Mouse (Mus musculus): Measurements from ENCODE around the gene Vwa1. TPM values are rescaled to one million over a fixed set of nuclear protein-coding genes. Genes with fewer than 3 reads are reported as not detected.
"Not testable (repeated sequence)": the region's sequence is repeated elsewhere in the genome, so short reads cannot be mapped to it uniquely, and the experiment has no call there.

The Vwa1 gene
- polyA plus RNA-seq, 1 experiment: 21.8 TPM

DNA sequence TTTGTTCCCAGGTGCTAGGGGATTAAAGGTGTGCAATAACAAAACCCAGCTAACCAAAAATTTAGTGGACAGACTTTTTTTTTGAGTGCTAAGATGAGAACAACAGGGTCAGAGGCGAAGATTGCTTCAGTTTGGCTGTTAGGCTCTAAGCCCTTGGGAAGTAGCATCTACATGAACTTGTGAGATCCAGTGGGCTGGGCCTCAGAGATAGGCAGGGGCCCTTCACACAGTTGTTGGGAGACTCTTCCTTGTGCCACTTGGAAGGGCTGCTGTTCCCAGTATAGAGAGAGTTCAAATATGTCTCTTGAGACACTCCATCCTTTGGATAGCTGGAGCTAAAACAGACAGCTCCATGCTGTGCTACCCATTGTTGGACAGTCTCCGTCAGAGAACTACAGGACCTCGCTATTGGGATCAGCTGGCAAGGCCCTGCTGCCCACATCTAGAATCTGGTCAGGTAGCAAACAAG lies 15.6 kb upstream of the Vwa1 start, which contains the start of gene Ankrd65:
TSS of gene Ankrd65 (plus strand) at position 419 of the 469 bp plus-strand sequence.
- Histone ChIP-seq H3K27ac (ENCODE audit: insufficient read depth, low read depth, low read length) (peak within 1 kb of the TSS; percentile 79), H3K4me1 (ENCODE audit: control insufficient read depth, insufficient read depth, low read length) (peaks cover 12% of the 10 kb centered on the region; the same call in 1 of the 2 replicates), H3K27me3 (replicated peaks; ENCODE audit: control insufficient read depth, insufficient read depth, low read length) (no peaks in the 10 kb centered on the region), H3K36me3 (ENCODE audit: control insufficient read depth, insufficient read depth, low read length) (no peaks in the 10 kb centered on the region), H3K4me3 (ENCODE audit: insufficient read depth, low read depth, low read length) (peak within 1 kb of the TSS; percentile 36; the same call in 1 of the 2 replicates)
- DNase-seq: no peak
- TF ChIP-seq POLR2A (IDR thresholded peaks at IDR 0.05; ENCODE audit: low read depth, low read length): no peak
- no peak for TF ChIP-seq CTCF (conservative IDR thresholded peaks at IDR 0.05; ENCODE audit: insufficient read depth, insufficient read length, low read depth, low read length)
- WGBS: 69% methylated on average over 3 of the region's 3 CpGs

DNA sequence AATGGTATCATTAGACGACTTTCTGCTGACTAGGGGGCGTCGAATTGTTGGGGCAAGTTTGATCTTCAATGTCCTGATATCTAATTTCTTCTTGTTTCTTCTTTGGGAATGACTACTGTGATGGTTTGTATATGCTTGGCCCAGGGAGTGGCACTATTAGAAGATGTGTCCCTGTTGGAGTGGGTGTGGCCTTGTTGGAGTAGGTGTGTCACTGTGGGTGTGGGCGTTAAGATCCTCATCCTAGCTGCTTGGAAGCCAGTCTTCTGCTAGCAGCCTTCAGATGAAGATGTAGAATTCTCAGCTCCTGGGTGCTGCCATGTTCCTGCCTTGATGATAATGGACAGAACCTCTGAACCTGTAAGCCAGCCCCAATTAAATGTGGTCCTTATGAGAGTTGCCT lies 14.3 kb upstream of the Vwa1 start:
- not testable (repeated sequence) for H3K27me3 ChIP-seq (replicated peaks; ENCODE audit: control insufficient read depth, insufficient read depth, low read length); H3K27ac ChIP-seq (ENCODE audit: insufficient read depth, low read depth, low read length); DNase-seq; H3K36me3 ChIP-seq (ENCODE audit: control insufficient read depth, insufficient read depth, low read length); H3K4me3 ChIP-seq (ENCODE audit: insufficient read depth, low read depth, low read length)
- 87% methylated on average over 4 of the region's 4 CpGs for WGBS
- peaks cover 15% of the 10 kb centered on the region; the same call in 1 of the 2 replicates for H3K4me1 ChIP-seq (ENCODE audit: control insufficient read depth, insufficient read depth, low read length)

DNA sequence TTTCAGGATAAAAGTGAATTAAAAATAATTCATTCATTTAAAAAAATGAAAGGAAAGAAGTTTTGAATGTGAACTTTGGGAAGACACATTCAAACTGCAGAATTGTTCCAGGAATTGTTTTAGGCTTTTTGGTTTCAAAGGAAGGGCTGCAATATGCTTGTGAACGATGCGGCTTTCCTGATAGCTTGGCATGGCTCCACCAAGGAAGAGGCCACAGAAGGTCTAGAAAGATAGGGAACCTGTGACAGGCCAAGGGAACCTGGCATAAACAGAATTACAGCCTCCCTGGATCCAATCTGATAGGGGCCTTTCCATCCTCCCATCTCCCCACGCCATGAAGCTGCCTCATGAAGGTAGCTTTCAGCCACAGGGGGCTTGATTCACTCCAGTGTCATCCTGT lies 13.8 kb upstream of the Vwa1 start:
- TF ChIP-seq CTCF (conservative IDR thresholded peaks at IDR 0.05; ENCODE audit: insufficient read depth, insufficient read length, low read depth, low read length) (no peak), POLR2A (IDR thresholded peaks at IDR 0.05; ENCODE audit: low read depth, low read length) (no peak)
- WGBS: 83% methylated on average over 3 of the region's 3 CpGs
- Histone ChIP-seq H3K36me3 (ENCODE audit: control insufficient read depth, insufficient read depth, low read length) (no peaks in the 10 kb centered on the region), H3K4me3 (ENCODE audit: insufficient read depth, low read depth, low read length) (no peak overlapping the region), H3K27ac (ENCODE audit: insufficient read depth, low read depth, low read length) (no peak overlapping the region), H3K4me1 (ENCODE audit: control insufficient read depth, insufficient read depth, low read length) (peaks cover 20% of the 10 kb centered on the region; the same call in 1 of the 2 replicates), H3K27me3 (replicated peaks; ENCODE audit: control insufficient read depth, insufficient read depth, low read length) (no peaks in the 10 kb centered on the region)
- no peak for DNase-seq

DNA sequence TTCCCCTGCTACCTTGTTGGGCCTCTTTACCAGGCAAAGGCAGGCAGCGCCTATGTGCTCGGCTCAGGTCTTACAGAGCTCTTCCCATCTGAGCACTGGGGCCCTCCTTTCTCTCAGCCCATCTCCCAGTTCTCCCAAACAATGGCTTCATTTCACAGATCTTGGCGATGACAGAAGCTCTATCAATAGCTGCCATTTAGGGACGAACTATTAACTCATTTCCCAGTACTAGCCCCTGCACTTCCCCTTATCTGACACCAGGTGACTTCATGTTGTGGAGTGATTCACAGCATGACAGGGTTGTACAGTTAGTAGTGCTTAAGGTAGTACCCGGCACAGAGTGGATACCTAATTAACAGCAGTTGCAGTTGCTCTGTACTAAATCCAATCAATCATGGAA lies 11.3 kb upstream of the Vwa1 start, which contains the start of gene Tmem88b:
TSS of gene Tmem88b (minus strand) at position 56 of the 400 bp plus-strand sequence.
- no peaks in the 10 kb centered on the region for H3K27me3 ChIP-seq (replicated peaks; ENCODE audit: control insufficient read depth, insufficient read depth, low read length)
- no peaks in the 10 kb centered on the region for H3K36me3 ChIP-seq (ENCODE audit: control insufficient read depth, insufficient read depth, low read length)
- WGBS: 84% methylated on average over 5 of the region's 5 CpGs
- no peak within 1 kb of the TSS; the same call in 1 of the 2 replicates for H3K27ac ChIP-seq (ENCODE audit: insufficient read depth, low read depth, low read length)
- DNase-seq: no peak
- H3K4me1 ChIP-seq (ENCODE audit: control insufficient read depth, insufficient read depth, low read length): peaks cover 14% of the 10 kb centered on the region; the same call in 1 of the 2 replicates
- H3K4me3 ChIP-seq (ENCODE audit: insufficient read depth, low read depth, low read length): no peak within 1 kb of the TSS
- TF ChIP-seq CTCF (conservative IDR thresholded peaks at IDR 0.05; ENCODE audit: insufficient read depth, insufficient read length, low read depth, low read length): no peak
- no peak for TF ChIP-seq POLR2A (IDR thresholded peaks at IDR 0.05; ENCODE audit: low read depth, low read length)

DNA sequence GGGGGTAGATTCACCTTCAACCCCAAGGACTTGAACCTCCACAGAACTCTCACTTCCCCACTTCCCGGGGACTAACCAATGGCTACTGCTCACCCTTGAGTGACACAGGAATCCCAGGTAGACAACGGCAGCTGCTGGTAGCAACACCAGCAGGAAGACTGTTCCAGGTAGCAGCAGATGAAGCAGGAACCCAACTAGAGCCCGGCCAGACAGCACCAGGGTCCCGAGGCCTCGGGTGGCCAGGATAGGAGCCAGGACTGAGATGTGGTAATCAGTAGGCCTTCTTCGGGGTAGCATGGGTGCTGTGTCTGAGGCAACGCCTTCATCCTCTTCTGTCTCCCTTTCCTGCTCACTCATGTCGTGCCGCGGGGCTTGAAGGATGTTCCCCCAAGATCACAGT lies 10.7 kb upstream of the Vwa1 start:
- no peaks in the 10 kb centered on the region for H3K27me3 ChIP-seq (replicated peaks; ENCODE audit: control insufficient read depth, insufficient read depth, low read length)
- DNase-seq: no peak
- no peaks in the 10 kb centered on the region for H3K36me3 ChIP-seq (ENCODE audit: control insufficient read depth, insufficient read depth, low read length)
- H3K4me3 ChIP-seq (ENCODE audit: insufficient read depth, low read depth, low read length): no peak overlapping the region
- no peak overlapping the region for H3K27ac ChIP-seq (ENCODE audit: insufficient read depth, low read depth, low read length)
- TF ChIP-seq POLR2A (IDR thresholded peaks at IDR 0.05; ENCODE audit: low read depth, low read length): no peak
- TF ChIP-seq CTCF (conservative IDR thresholded peaks at IDR 0.05; ENCODE audit: insufficient read depth, insufficient read length, low read depth, low read length): no peak
- peaks cover 10% of the 10 kb centered on the region; the same call in 1 of the 2 replicates for H3K4me1 ChIP-seq (ENCODE audit: control insufficient read depth, insufficient read depth, low read length)
- WGBS: 83% methylated on average over 10 of the region's 10 CpGs

DNA sequence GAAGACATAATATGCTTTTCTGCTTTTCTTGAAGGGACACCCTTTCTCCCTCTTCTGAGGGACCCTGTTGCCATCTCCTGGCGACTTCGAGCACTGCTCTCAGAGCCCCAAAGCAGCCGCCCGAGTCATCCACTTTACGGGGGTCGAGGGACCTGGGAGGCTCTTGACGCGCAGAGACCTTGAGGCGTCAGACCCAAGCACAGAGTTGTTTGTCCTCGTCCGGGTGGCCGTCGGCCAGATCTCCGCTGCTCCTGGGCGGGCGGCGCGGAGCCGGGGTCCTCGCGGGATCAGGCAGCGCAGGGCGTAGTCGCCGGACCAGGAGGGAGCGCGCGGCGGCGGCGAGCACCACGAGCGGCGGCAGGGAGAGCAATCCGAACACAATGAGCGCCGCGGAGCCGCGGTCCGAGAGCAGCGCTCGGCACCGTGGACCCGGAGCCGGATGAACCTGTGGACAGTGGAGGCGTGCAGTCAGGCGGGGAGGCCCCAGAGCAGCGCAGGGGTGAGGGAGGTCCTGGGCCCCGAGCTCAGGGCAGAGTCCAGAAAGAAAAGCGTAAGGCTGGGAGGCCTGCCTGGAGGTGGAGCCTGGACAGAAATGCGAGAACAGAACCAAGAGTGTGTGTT lies 9.7 kb upstream of the Vwa1 start:
- WGBS: under 1% methylated on average over 52 of the region's 52 CpGs
- Histone ChIP-seq H3K27me3 (replicated peaks; ENCODE audit: control insufficient read depth, insufficient read depth, low read length) (no peaks in the 10 kb centered on the region), H3K27ac (ENCODE audit: insufficient read depth, low read depth, low read length) (peak overlapping the region; percentile 96), H3K4me1 (ENCODE audit: control insufficient read depth, insufficient read depth, low read length) (peaks cover 9% of the 10 kb centered on the region; the same call in 1 of the 2 replicates), H3K4me3 (ENCODE audit: insufficient read depth, low read depth, low read length) (peak overlapping the region; percentile 68), H3K36me3 (ENCODE audit: control insufficient read depth, insufficient read depth, low read length) (no peaks in the 10 kb centered on the region)
- TF ChIP-seq POLR2A (IDR thresholded peaks at IDR 0.05; ENCODE audit: low read depth, low read length) (no peak), CTCF (conservative IDR thresholded peaks at IDR 0.05; ENCODE audit: insufficient read depth, insufficient read length, low read depth, low read length) (peak; percentile 60)
- peak; percentile 92 for DNase-seq

DNA sequence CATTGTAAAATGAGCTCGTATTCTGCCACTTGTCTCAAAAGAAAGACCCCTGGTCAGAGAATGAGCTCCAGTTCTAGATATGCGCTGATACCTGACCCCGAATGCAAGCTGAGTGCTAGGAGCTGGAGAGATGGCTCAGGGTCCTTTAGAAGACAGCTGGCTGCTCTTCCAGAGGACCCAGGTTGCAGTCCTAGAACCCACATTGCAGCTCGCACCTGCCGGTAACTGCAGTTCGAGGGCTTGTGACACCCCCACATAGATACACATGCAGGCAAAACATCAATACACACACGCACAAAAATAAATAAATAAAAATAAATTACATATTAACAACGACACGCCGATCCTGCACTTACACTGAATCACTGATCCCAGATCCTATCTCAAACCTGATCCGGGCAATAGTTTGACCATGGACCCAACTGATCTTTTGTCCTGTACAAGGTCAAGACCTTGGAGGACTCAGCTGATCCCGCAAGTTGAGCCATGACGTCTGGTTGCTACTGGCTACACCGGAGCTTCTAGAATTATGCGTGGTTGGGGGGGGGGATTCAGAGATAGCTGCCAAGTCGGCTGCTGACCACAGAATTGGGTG lies 9.1 kb upstream of the Vwa1 start:
- Histone ChIP-seq H3K36me3 (ENCODE audit: control insufficient read depth, insufficient read depth, low read length) (no peaks in the 10 kb centered on the region), H3K27me3 (replicated peaks; ENCODE audit: control insufficient read depth, insufficient read depth, low read length) (no peaks in the 10 kb centered on the region), H3K4me3 (ENCODE audit: insufficient read depth, low read depth, low read length) (peak overlapping the region; percentile 68), H3K4me1 (ENCODE audit: control insufficient read depth, insufficient read depth, low read length) (peaks cover 9% of the 10 kb centered on the region; the same call in 1 of the 2 replicates), H3K27ac (ENCODE audit: insufficient read depth, low read depth, low read length) (peak overlapping the region; percentile 96)
- DNase-seq: peak; percentile 79
- TF ChIP-seq POLR2A (IDR thresholded peaks at IDR 0.05; ENCODE audit: low read depth, low read length): no peak
- no peak for TF ChIP-seq CTCF (conservative IDR thresholded peaks at IDR 0.05; ENCODE audit: insufficient read depth, insufficient read length, low read depth, low read length)
- 22% methylated on average over 16 of the region's 16 CpGs for WGBS
